Mouse (Mus musculus) MEL (cell line): ENCODE results near the gene Gm29427. TPM values are rescaled to one million over a fixed set of nuclear protein-coding genes. Genes with fewer than 3 reads are reported as not detected.

Source experiments
- DNase-seq: peaks from one replicate; pipeline ENCODE4 v3.0.0; 2011; ENCODE audit warnings: low read depth, low spot score
- H3K27ac ChIP-seq: 2 replicates; pipeline ENCODE4 v1.5.1; 2012; ENCODE audit warnings: low read depth, mild to moderate bottlenecking, control low read depth, low read length, moderate library complexity; ENCODE audit not compliant: control insufficient read depth
- H3K27me3 ChIP-seq, 2 experiments: fragments of 150-350 bp in 1 of 2; sonication (generic) in 1 of 2; 2 replicates each; pipeline ENCODE4 v1.6.1; 2012; ENCODE audit warnings: low read length in 2 of 2, mild to moderate bottlenecking in 2 of 2, improper control_type of control experiment in 1 of 2, moderate library complexity in 1 of 2; ENCODE audit not compliant: insufficient read depth in 2 of 2, control insufficient read depth in 1 of 2
- H3K36me3 ChIP-seq, 2 experiments: 2 replicates each; pipeline ENCODE4 v1.6.1; 2012 to 2014; ENCODE audit warnings: low read length in 2 of 2, improper control_type of control experiment in 1 of 2, inconsistent platforms in 1 of 2, mild to moderate bottlenecking in 1 of 2; ENCODE audit not compliant: insufficient read depth in 2 of 2, control insufficient read depth in 1 of 2
- H3K4me1 ChIP-seq, 2 experiments: fragments of 150-350 bp in 1 of 2; sonication (generic) in 1 of 2; 2 replicates each; pipeline ENCODE4 v1.6.1; 2012; ENCODE audit warnings: low read length in 2 of 2, improper control_type of control experiment in 1 of 2, mild to moderate bottlenecking in 1 of 2; ENCODE audit not compliant: insufficient read depth in 2 of 2, control insufficient read depth in 1 of 2
- H3K4me3 ChIP-seq, 2 experiments: fragments of 150-350 bp in 1 of 2; sonication (generic) in 1 of 2; 2 replicates each; pipeline ENCODE4 v1.5.1; 2012; ENCODE audit warnings: low read depth in 2 of 2, low read length in 2 of 2, mild to moderate bottlenecking in 2 of 2, moderate library complexity in 2 of 2, control low read depth in 1 of 2, improper control_type of control experiment in 1 of 2; ENCODE audit not compliant: control insufficient read depth in 1 of 2, insufficient read depth in 1 of 2
- H3K79me2 ChIP-seq: 2 replicates; pipeline ENCODE4 v1.6.1; 2012; ENCODE audit warnings: mild to moderate bottlenecking, low read length, moderate library complexity; ENCODE audit not compliant: control insufficient read depth, poor library complexity, insufficient read depth
- H3K9ac ChIP-seq: 2 replicates; pipeline ENCODE4 v1.6.1; 2012; ENCODE audit warnings: low read depth, mild to moderate bottlenecking, control low read depth, low read length, moderate library complexity; ENCODE audit not compliant: control insufficient read depth, poor library complexity, severe bottlenecking
- H3K9me3 ChIP-seq: fragments of 150-350 bp; sonication (generic); replicated peaks from 2 replicates; pipeline ENCODE4 v1.6.1; 2012; ENCODE audit warnings: mild to moderate bottlenecking, low read length, improper control_type of control experiment, moderate library complexity; ENCODE audit not compliant: insufficient read depth
- BHLHE40 ChIP-seq: IDR thresholded peaks from 2 replicates; pipeline ENCODE4 v1.6.1; 2012; ENCODE audit warnings: low read depth, mild to moderate bottlenecking, inconsistent platforms, low read length, improper control_type of control experiment, borderline replicate concordance
- CHD1 ChIP-seq: IDR thresholded peaks from 2 replicates; pipeline ENCODE4 v1.6.1; 2012; ENCODE audit warnings: low read depth, mild to moderate bottlenecking, inconsistent platforms, low read length, improper control_type of control experiment
- CHD2 ChIP-seq: IDR thresholded peaks from 2 replicates; pipeline ENCODE4 v1.6.1; 2011; ENCODE audit warnings: low read length, improper control_type of control experiment
- CTCF ChIP-seq, 3 experiments: IDR thresholded peaks in 2 of 3; conservative IDR thresholded peaks in 1 of 3; 2 replicates each; pipeline ENCODE4 v1.5.1; 2011 to 2012; ENCODE audit warnings: low read length in 3 of 3, low read depth in 2 of 3, mild to moderate bottlenecking in 2 of 3, improper control_type of control experiment in 1 of 3, inconsistent platforms in 1 of 3, mixed read lengths in 1 of 3, moderate library complexity in 1 of 3; ENCODE audit not compliant: control insufficient read depth in 1 of 3, insufficient read depth in 1 of 3, poor library complexity in 1 of 3, severe bottlenecking in 1 of 3
- E2F4 ChIP-seq: IDR thresholded peaks from 2 replicates; pipeline ENCODE4 v1.6.1; 2011; ENCODE audit warnings: low read depth, low read length, improper control_type of control experiment, borderline replicate concordance
- EP300 ChIP-seq, 2 experiments: IDR thresholded peaks; 2 replicates each; pipeline ENCODE4 v1.6.1; 2011; ENCODE audit warnings: improper control_type of control experiment in 2 of 2, low read length in 2 of 2, low read depth in 1 of 2, mild to moderate bottlenecking in 1 of 2
- ETS1 ChIP-seq: IDR thresholded peaks from 2 replicates; pipeline ENCODE4 v1.6.1; 2012; ENCODE audit warnings: low read depth, mild to moderate bottlenecking, inconsistent platforms, low read length, improper control_type of control experiment, moderate library complexity
- GATA1 ChIP-seq: IDR thresholded peaks from 2 replicates; pipeline ENCODE4 v1.6.1; 2011; ENCODE audit warnings: low read depth, low read length, improper control_type of control experiment
- HCFC1 ChIP-seq: IDR thresholded peaks from 2 replicates; pipeline ENCODE4 v1.6.1; 2012; ENCODE audit warnings: low read depth, mild to moderate bottlenecking, inconsistent platforms, low read length, improper control_type of control experiment, moderate library complexity
- KAT2A ChIP-seq: conservative IDR thresholded peaks from 2 replicates; pipeline ENCODE4 v1.6.1; 2012; ENCODE audit warnings: low read depth, low read length, improper control_type of control experiment, inconsistent platforms
- MAZ ChIP-seq: IDR thresholded peaks from 2 replicates; pipeline ENCODE4 v1.6.1; 2012; ENCODE audit warnings: low read depth, mild to moderate bottlenecking, inconsistent platforms, low read length, improper control_type of control experiment
- MEF2A ChIP-seq: IDR thresholded peaks from 2 replicates; pipeline ENCODE4 v1.6.1; 2014; ENCODE audit warnings: low read depth, mild to moderate bottlenecking, inconsistent platforms, low read length, improper control_type of control experiment; ENCODE audit not compliant: poor library complexity, insufficient replicate concordance, severe bottlenecking; ENCODE audit errors: extremely low read depth
- MXI1 ChIP-seq: IDR thresholded peaks from 2 replicates; pipeline ENCODE4 v1.6.1; 2011; ENCODE audit warnings: mild to moderate bottlenecking, low read depth, low read length, improper control_type of control experiment
- NELFE ChIP-seq: IDR thresholded peaks from 2 replicates; pipeline ENCODE4 v1.6.1; 2011; ENCODE audit warnings: low read depth, low read length, improper control_type of control experiment
- POLR2A ChIP-seq, 2 experiments: IDR thresholded peaks; 2 replicates each; pipeline ENCODE4 v1.6.1; 2011 to 2012; ENCODE audit warnings: low read length in 2 of 2, mild to moderate bottlenecking in 2 of 2, control low read depth in 1 of 2, improper control_type of control experiment in 1 of 2, low read depth in 1 of 2, moderate library complexity in 1 of 2; ENCODE audit not compliant: control insufficient read depth in 1 of 2, insufficient read depth in 1 of 2, poor library complexity in 1 of 2
- POLR2AphosphoS2 ChIP-seq: IDR thresholded peaks from 2 replicates; pipeline ENCODE4 v1.6.1; 2011; ENCODE audit warnings: low read length, improper control_type of control experiment
- SIN3A ChIP-seq: IDR thresholded peaks from 2 replicates; pipeline ENCODE4 v1.6.1; 2012; ENCODE audit warnings: low read length, improper control_type of control experiment, inconsistent platforms
- SMC3 ChIP-seq: IDR thresholded peaks from 2 replicates; pipeline ENCODE4 v1.6.1; 2011; ENCODE audit warnings: low read depth, low read length, improper control_type of control experiment
- TAL1 ChIP-seq: IDR thresholded peaks from 2 replicates; pipeline ENCODE4 v1.6.1; 2012; ENCODE audit warnings: mild to moderate bottlenecking, inconsistent platforms, low read length, moderate library complexity, mixed read lengths
- TBP ChIP-seq: IDR thresholded peaks from 2 replicates; pipeline ENCODE4 v1.8.0; 2011; ENCODE audit warnings: low read depth, low read length, improper control_type of control experiment
- TCF12 ChIP-seq: IDR thresholded peaks from 2 replicates; pipeline ENCODE4 v1.6.1; 2014; ENCODE audit warnings: low read depth, mild to moderate bottlenecking, inconsistent platforms, low read length, improper control_type of control experiment, moderate library complexity
- UBTF ChIP-seq: IDR thresholded peaks from 2 replicates; pipeline ENCODE4 v1.6.1; 2012; ENCODE audit warnings: low read depth, mild to moderate bottlenecking, inconsistent platforms, low read length, improper control_type of control experiment, moderate library complexity, borderline replicate concordance; ENCODE audit not compliant: insufficient read depth
- USF2 ChIP-seq, 2 experiments: IDR thresholded peaks; 2 replicates each; pipeline ENCODE4 v1.6.1; 2011 to 2012; ENCODE audit warnings: improper control_type of control experiment in 2 of 2, low read length in 2 of 2, borderline replicate concordance in 1 of 2, inconsistent platforms in 1 of 2, low read depth in 1 of 2, mild to moderate bottlenecking in 1 of 2; ENCODE audit not compliant: insufficient read depth in 1 of 2
- polyA plus RNA-seq, 2 experiments: library from polyadenylated mRNA; stranded (reverse) in 1 of 2; unstranded in 1 of 2; fragments of >175 nt in 1 of 2; fragments of >200 nt in 1 of 2; gene quantifications; 2 replicates each; pipeline versions ENCODE4 v1.2.1 to v1.2.4; 2012; ENCODE audit warnings: low replicate concordance in 2 of 2, low read depth in 1 of 2; ENCODE audit not compliant: insufficient read length in 2 of 2, insufficient read depth in 1 of 2, missing spikeins in 1 of 2
- total RNA-seq: library from RNA; depleted of rRNA; stranded (reverse); fragments of 300-350 nt; gene quantifications from 2 replicates; pipeline ENCODE4 v1.2.3, GENCODE M21; 2012

Gm29427 gene
- total and polyA plus RNA-seq, 3 experiments: not detected

DNA sequence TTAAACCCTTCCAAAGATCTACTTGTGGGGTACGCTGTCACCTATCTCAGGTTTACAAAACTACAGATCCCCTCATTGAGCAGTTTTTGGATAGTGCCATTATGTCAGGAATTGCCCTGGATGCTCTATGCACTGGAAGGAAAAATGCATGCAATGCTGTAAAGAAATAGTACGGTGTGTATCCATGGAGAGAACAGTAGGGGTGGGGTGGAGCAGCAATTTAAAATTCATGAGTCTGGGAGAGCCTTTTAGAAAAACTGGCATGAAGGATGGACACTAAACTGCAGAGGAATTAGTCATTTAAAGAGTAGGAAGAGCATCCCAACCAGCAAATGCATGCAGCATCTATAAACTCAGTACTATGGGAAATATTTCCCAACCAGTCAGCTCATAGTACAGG is 10.8 kb upstream of the Gm29427 start:
- H3K4me3 ChIP-seq: no peak overlapping the region
- H3K9me3 ChIP-seq: no peaks in the 10 kb centered on the region
- no peak overlapping the region for H3K9ac ChIP-seq
- no peak overlapping the region for H3K27ac ChIP-seq
- H3K4me1 ChIP-seq: 0 out of 4 replicates have a peak, but pooled peaks cover 0 to under 1% of the 10 kb centered on the region in 2 experiments
- TF ChIP-seq USF2 (IDR thresholded peaks at IDR 0.05; ENCODE audit: borderline replicate concordance in 1 of 2, insufficient read depth in 1 of 2, low read depth in 1 of 2, low read length in 2 of 2): no peak
- no peak for TF ChIP-seq KAT2A
- no peak for TF ChIP-seq SMC3
- no peak for TF ChIP-seq GATA1
- TF ChIP-seq, all 39 proteins: peak for 0
- H3K27me3 ChIP-seq: no peaks in the 10 kb centered on the region
- peaks cover 0 to 2% of the 10 kb centered on the region in 2 experiments; a peak in 2 of 4 replicates for H3K36me3 ChIP-seq
- no peak for DNase-seq
- peaks cover 1% of the 10 kb centered on the region; the same call in 1 of the 2 replicates for H3K79me2 ChIP-seq

DNA sequence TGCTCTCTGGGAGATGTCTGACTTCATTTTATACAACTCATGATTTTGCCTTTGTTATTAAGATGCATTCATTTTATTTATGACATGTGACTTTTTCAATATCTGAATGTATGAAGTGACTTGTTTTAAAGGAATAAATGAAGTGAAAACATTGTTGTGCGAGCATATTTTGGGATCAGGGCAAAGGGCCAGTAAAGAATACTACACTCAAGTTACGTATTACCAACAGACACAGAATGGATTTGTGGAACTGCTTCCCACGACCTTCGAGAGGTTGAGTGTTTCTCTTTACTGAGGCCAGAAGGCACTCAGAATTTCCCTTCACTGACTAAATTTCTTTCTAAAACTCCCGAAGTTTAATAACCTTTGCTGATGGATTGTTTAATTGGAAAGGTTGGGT is 8.6 kb upstream of the Gm29427 start:
- peaks cover 3 to 16% of the 10 kb centered on the region in 2 experiments for H3K36me3 ChIP-seq
- no peak overlapping the region for H3K4me3 ChIP-seq
- H3K9me3 ChIP-seq: no peaks in the 10 kb centered on the region
- TF ChIP-seq CHD2: no peak
- no peak for TF ChIP-seq MAZ
- no peak for TF ChIP-seq CTCF (IDR thresholded peaks at IDR 0.05 in 2 of 3, conservative IDR thresholded peaks at IDR 0.05 in 1 of 3; ENCODE audit: control insufficient read depth in 1 of 3, insufficient read depth in 1 of 3, low read depth in 2 of 3, low read length in 3 of 3, poor library complexity in 1 of 3, severe bottlenecking in 1 of 3)
- DNase-seq: no peak
- no peaks in the 10 kb centered on the region for H3K27me3 ChIP-seq
- no peak overlapping the region for H3K27ac ChIP-seq
- H3K9ac ChIP-seq: no peak overlapping the region
- H3K79me2 ChIP-seq: peaks cover 8% of the 10 kb centered on the region
- H3K4me1 ChIP-seq: peaks cover under 1 to 2% of the 10 kb centered on the region in 2 experiments; a peak in 2 of 4 replicates

DNA sequence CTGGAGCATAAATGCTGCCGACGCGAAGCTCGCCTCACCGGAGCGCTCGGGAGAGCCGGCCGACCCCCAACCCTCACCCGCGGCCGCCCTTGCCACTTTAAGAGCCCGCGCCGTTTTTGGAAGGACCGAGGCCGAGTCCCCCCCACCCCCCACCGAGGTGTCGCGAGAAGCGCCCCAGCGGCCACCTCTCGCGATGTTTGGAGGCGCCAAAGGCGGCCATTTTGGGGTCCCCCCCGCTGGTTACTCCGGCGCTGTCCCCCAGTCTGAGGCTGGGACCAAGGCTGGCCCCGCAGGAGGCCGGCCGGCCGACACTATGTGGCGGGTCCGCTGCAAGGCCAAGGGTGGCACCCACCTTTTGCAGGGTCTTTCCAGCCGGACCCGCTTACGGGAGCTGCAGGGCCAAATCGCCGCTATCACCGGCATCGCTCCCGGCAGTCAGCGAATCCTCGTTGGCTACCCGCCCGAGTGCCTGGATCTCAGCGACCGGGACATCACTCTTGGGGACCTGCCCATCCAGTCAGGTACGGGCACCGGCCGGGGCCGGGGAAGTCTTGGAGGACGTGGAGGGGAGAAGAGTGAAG is 1.8 kb upstream of the Gm29427 start, which contains the start of gene Yod1:
Gene Yod1, plus strand, starts transcription at position 37 of the 581 bp plus-strand sequence.
- TF ChIP-seq TCF12 (peak; percentile 68), ETS1 (peak; percentile 23; the same call in 1 of the 2 replicates), UBTF (peak; percentile 76; the same call in 1 of the 2 replicates), EP300 (IDR thresholded peaks at IDR 0.05; ENCODE audit: low read depth in 1 of 2, low read length in 2 of 2) (0 out of 4 replicates have a peak, but pooled peaks of 1 of the 2 experiments have one; percentile 26), HCFC1 (peak; percentile 88), SIN3A (peak; percentile 66; the same call in 1 of the 2 replicates), POLR2A (IDR thresholded peaks at IDR 0.05; ENCODE audit: control insufficient read depth in 1 of 2, insufficient read depth in 1 of 2, low read depth in 1 of 2, low read length in 2 of 2, poor library complexity in 1 of 2) (peak; percentile 83 to 85), MXI1 (peak; percentile 30; the same call in 1 of the 2 replicates), MAZ (peak; percentile 74; the same call in 1 of the 2 replicates), NELFE (peak; percentile 89), POLR2AphosphoS2 (peak; percentile 82; the same call in 1 of the 2 replicates), TBP (0 out of 2 replicates have a peak, but pooled peaks have one; percentile 46), CHD2 (peak; percentile 98), E2F4 (no peak), BHLHE40 (no peak), CHD1 (peak; percentile 35; the same call in 1 of the 2 replicates), TAL1 (no peak), MEF2A (no peak)
- TF ChIP-seq, all 39 proteins: peak for 14
- no peaks in the 10 kb centered on the region for H3K9me3 ChIP-seq
- peak; percentile 93 for DNase-seq
- peak within 1 kb of the TSS; percentile 92 for H3K9ac ChIP-seq
- H3K4me1 ChIP-seq: peaks cover 2 to 14% of the 10 kb centered on the region in 2 experiments; a peak in 2 of 4 replicates
- no peaks in the 10 kb centered on the region for H3K27me3 ChIP-seq
- H3K27ac ChIP-seq: peak within 1 kb of the TSS; percentile 77
- H3K4me3 ChIP-seq: peak within 1 kb of the TSS; percentile 73 to 77
- H3K36me3 ChIP-seq: peaks cover 3 to 25% of the 10 kb centered on the region in 2 experiments
- peaks cover 39% of the 10 kb centered on the region for H3K79me2 ChIP-seq
